Mouse (Mus musculus) spleen, adult 2 months (tissue): ENCODE measurements around the gene Hrh3.

ENCODE experiments used
- CTCF ChIP-seq: fragments of 200-500 bp; IDR thresholded peaks from 2 replicates; pipeline ENCODE4 v1.5.1; 2011; ENCODE audit warnings: mild to moderate bottlenecking, inconsistent platforms; ENCODE audit not compliant: insufficient read depth, insufficient read length, insufficient replicate concordance; ENCODE audit errors: extremely low read depth
- POLR2A ChIP-seq: fragments of 200-500 bp; IDR thresholded peaks from 2 replicates; pipeline ENCODE4 v1.6.1; 2011; ENCODE audit warnings: low read depth, low read length, inconsistent platforms

- TF ChIP-seq CTCF = no peak
- TF ChIP-seq POLR2A = no peak
These were observed 11.0 kb upstream of the Hrh3 start for GRCm38 (mm10) chr2:180115279-180115678.
